Mouse (Mus musculus): ENCODE measurements around the gene Pgls. TPM values are rescaled to one million over a fixed set of nuclear protein-coding genes. Genes with fewer than 3 reads are reported as not detected.
A peak's percentile ranks its signal among the peaks of the same experiment; 100 is the strongest.

Pgls gene
- polyA plus RNA-seq, 1 experiment from 2014 or later, result 239 TPM

DNA sequence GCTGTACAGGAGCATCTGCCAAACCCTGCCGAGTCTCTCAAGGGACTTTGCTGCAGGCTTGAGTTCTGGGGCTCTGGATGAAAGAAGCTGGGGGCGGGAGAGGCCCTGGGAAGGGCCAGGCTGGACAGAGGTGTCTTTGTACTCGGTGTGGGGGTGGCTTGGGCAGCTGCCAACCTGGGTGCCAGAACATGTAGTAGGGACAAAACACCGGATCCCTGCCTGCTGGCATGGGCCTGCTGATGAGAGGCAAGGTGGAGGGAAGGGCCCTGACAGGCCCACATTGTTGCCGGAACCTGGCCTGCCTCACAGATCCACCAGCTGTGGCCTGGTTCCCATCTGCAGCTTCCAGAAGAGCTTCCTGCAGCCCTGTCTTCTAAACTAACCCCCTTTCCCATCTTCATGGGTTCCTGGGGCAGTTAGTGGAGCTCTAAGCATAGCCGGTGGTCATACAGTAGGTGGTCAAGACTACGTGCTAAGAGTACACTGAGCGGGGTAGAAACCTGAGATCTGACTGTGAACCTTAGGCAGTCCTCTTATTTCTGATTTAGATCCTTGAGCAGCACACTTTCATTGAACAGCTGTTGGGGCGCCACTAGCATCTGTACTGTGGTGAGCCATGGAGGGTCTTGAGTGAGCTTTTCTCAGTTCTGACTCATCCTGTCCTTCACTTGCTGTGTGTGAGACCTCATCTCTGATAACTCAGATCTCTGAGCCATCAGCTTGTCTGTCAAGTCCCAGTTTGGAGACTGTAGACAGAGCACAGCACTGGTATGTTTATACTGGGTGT is 18.9 kb upstream of the Pgls start:
- Histone ChIP-seq H3K27me3 (ENCODE audit: control insufficient read depth, insufficient read depth, low read length) (peaks cover 7% of the 10 kb centered on the region; the same call in 1 of the 2 replicates), H3K9ac (ENCODE audit: low read length) (no peak overlapping the region), H3K4me2 (ENCODE audit: low read depth, severe bottlenecking) (no peak overlapping the region), H3K4me1 (ENCODE audit: control insufficient read depth, insufficient read depth, low read length) (peaks cover 8% of the 10 kb centered on the region; the same call in 1 of the 2 replicates), H3K4me3 (ENCODE audit: low read depth, low read length) (no peak overlapping the region), H3K36me3 (ENCODE audit: control insufficient read depth, insufficient read depth, low read length) (no peaks in the 10 kb centered on the region), H3K27ac (replicated peaks; ENCODE audit: low read depth, low read length) (no peak overlapping the region), H3K9me3 (ENCODE audit: control insufficient read depth, low read length) (no peaks in the 10 kb centered on the region)
- ATAC-seq (ENCODE audit: insufficient number of reproducible peaks, low FRiP score, low TSS enrichment, low read depth) (no peak), DNase-seq (ENCODE audit: low spot score) (no peak)
- 87% methylated on average over 9 of the region's 9 CpGs for WGBS

GRCm38 (mm10) chr8:71574426-71574825 is 17.6 kb upstream of the Pgls start:
- Histone ChIP-seq H3K36me3 (ENCODE audit: control insufficient read depth, insufficient read depth, low read length) (no peaks in the 10 kb centered on the region), H3K9me3 (ENCODE audit: control insufficient read depth, low read length) (no peaks in the 10 kb centered on the region), H3K27me3 (ENCODE audit: control insufficient read depth, insufficient read depth, low read length) (no peaks in the 10 kb centered on the region), H3K9ac (ENCODE audit: low read length) (no peak overlapping the region), H3K4me2 (ENCODE audit: low read depth, severe bottlenecking) (no peak overlapping the region), H3K4me3 (ENCODE audit: low read depth, low read length) (no peak overlapping the region), H3K4me1 (ENCODE audit: control insufficient read depth, insufficient read depth, low read length) (0 out of 2 replicates have a peak, but pooled peaks cover 3% of the 10 kb centered on the region), H3K27ac (replicated peaks; ENCODE audit: low read depth, low read length) (no peak overlapping the region)
- ATAC-seq (ENCODE audit: insufficient number of reproducible peaks, low FRiP score, low TSS enrichment, low read depth), result no peak
- DNase-seq (ENCODE audit: low spot score), result no peak
- WGBS, result 76% methylated on average over 7 of the region's 7 CpGs

GRCm38 (mm10) chr8:71575020-71575419 is 17.0 kb upstream of the Pgls start:
- no peaks in the 10 kb centered on the region for H3K27me3 ChIP-seq (ENCODE audit: control insufficient read depth, insufficient read depth, low read length)
- H3K4me3 ChIP-seq (ENCODE audit: low read depth, low read length), result no peak overlapping the region
- WGBS, result 74% methylated on average over 1 of the region's 1 CpGs
- DNase-seq (ENCODE audit: low spot score) (no peak), ATAC-seq (ENCODE audit: insufficient number of reproducible peaks, low FRiP score, low TSS enrichment, low read depth) (no peak)
- no peaks in the 10 kb centered on the region for H3K36me3 ChIP-seq (ENCODE audit: control insufficient read depth, insufficient read depth, low read length)
- H3K27ac ChIP-seq (replicated peaks; ENCODE audit: low read depth, low read length), result no peak overlapping the region
- 0 out of 2 replicates have a peak, but pooled peaks cover 3% of the 10 kb centered on the region for H3K4me1 ChIP-seq (ENCODE audit: control insufficient read depth, insufficient read depth, low read length)
- no peak overlapping the region for H3K9ac ChIP-seq (ENCODE audit: low read length)
- H3K9me3 ChIP-seq (ENCODE audit: control insufficient read depth, low read length), result no peaks in the 10 kb centered on the region
- no peak overlapping the region for H3K4me2 ChIP-seq (ENCODE audit: low read depth, severe bottlenecking)

DNA sequence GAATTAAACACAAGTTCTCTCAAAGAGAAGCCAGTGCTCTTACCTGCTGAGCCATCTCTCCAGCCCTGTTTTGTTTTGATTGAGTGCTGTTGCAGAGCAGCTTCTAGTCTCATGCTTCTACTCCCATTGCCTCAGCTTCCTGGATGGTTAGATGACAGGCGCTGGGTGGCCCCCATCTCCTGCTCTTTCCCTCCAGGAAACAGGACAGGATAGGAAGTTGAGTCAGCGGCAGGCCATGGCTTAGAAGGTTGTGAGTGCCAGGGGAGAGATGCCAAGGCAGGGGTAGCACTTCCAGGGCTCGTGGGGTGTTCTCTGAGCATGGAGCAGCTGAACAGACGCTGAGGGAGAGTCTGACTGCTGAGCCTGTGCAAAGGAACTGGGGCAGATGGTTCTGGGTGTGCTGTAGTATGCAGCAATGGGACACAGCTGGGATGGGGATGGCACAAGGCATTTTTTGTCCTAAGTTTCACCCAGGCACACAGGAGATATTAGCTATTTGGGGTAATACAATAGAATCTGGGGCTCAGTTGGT is 14.1 kb upstream of the Pgls start:
- Histone ChIP-seq H3K27me3 (ENCODE audit: control insufficient read depth, insufficient read depth, low read length) (no peaks in the 10 kb centered on the region), H3K9ac (ENCODE audit: low read length) (no peak overlapping the region), H3K4me1 (ENCODE audit: control insufficient read depth, insufficient read depth, low read length) (no peaks in the 10 kb centered on the region), H3K4me3 (ENCODE audit: low read depth, low read length) (no peak overlapping the region), H3K36me3 (ENCODE audit: control insufficient read depth, insufficient read depth, low read length) (no peaks in the 10 kb centered on the region), H3K27ac (replicated peaks; ENCODE audit: low read depth, low read length) (no peak overlapping the region), H3K9me3 (ENCODE audit: control insufficient read depth, low read length) (no peaks in the 10 kb centered on the region), H3K4me2 (ENCODE audit: low read depth, severe bottlenecking) (no peak overlapping the region)
- ATAC-seq (ENCODE audit: insufficient number of reproducible peaks, low FRiP score, low TSS enrichment, low read depth) (no peak), DNase-seq (ENCODE audit: low spot score) (no peak)
- 80% methylated on average over 4 of the region's 4 CpGs for WGBS

- Histone ChIP-seq H3K4me1 (ENCODE audit: control insufficient read depth, insufficient read depth, low read length) (no peaks in the 10 kb centered on the region), H3K9ac (ENCODE audit: low read length) (no peak overlapping the region), H3K4me2 (ENCODE audit: low read depth, severe bottlenecking) (no peak overlapping the region), H3K9me3 (ENCODE audit: control insufficient read depth, low read length) (no peaks in the 10 kb centered on the region), H3K36me3 (ENCODE audit: control insufficient read depth, insufficient read depth, low read length) (no peaks in the 10 kb centered on the region), H3K27ac (replicated peaks; ENCODE audit: low read depth, low read length) (no peak overlapping the region), H3K27me3 (ENCODE audit: control insufficient read depth, insufficient read depth, low read length) (no peaks in the 10 kb centered on the region), H3K4me3 (ENCODE audit: low read depth, low read length) (no peak overlapping the region)
- no peak for ATAC-seq (ENCODE audit: insufficient number of reproducible peaks, low FRiP score, low TSS enrichment, low read depth)
- no peak for DNase-seq (ENCODE audit: low spot score)
- WGBS, result 61% methylated on average over 1 of the region's 1 CpGs
Measured at GRCm38 (mm10) chr8:71579009-71579408, 13.0 kb upstream of the Pgls start.

DNA sequence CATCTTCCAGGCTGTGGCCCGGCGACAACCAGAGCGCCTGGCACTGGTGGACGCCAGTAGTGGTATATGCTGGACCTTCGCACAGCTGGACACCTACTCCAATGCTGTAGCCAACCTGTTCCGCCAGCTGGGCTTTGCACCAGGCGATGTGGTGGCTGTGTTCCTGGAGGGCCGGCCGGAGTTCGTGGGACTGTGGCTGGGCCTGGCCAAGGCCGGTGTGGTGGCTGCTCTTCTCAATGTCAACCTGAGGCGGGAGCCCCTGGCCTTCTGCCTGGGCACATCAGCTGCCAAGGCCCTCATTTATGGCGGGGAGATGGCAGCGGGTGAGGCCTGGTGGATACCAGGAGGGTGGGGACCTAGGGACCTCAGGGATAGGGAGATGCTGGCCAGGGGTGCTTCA is 12.5 kb upstream of the Pgls start:
- WGBS, result 90% methylated on average over 14 of the region's 14 CpGs

GRCm38 (mm10) chr8:71580201-71580600 is 11.8 kb upstream of the Pgls start:
- H3K4me2 ChIP-seq (ENCODE audit: low read depth, severe bottlenecking), result no peak overlapping the region
- H3K27me3 ChIP-seq (ENCODE audit: control insufficient read depth, insufficient read depth, low read length), result no peaks in the 10 kb centered on the region
- 46% methylated on average over 9 of the region's 9 CpGs for WGBS
- no peak overlapping the region for H3K9ac ChIP-seq (ENCODE audit: low read length)
- no peaks in the 10 kb centered on the region for H3K36me3 ChIP-seq (ENCODE audit: control insufficient read depth, insufficient read depth, low read length)
- no peak for DNase-seq (ENCODE audit: low spot score)
- no peaks in the 10 kb centered on the region for H3K9me3 ChIP-seq (ENCODE audit: control insufficient read depth, low read length)
- no peak overlapping the region for H3K4me3 ChIP-seq (ENCODE audit: low read depth, low read length)
- no peaks in the 10 kb centered on the region for H3K4me1 ChIP-seq (ENCODE audit: control insufficient read depth, insufficient read depth, low read length)
- H3K27ac ChIP-seq (replicated peaks; ENCODE audit: low read depth, low read length), result no peak overlapping the region
- no peak for ATAC-seq (ENCODE audit: insufficient number of reproducible peaks, low FRiP score, low TSS enrichment, low read depth)

More for the DNA sequence above, 12.5 kb upstream of the Pgls start:
- no peak overlapping the region for H3K4me2 ChIP-seq (ENCODE audit: low read depth, severe bottlenecking)
- H3K27ac ChIP-seq (replicated peaks; ENCODE audit: low read depth, low read length), result no peak overlapping the region
- no peaks in the 10 kb centered on the region for H3K4me1 ChIP-seq (ENCODE audit: control insufficient read depth, insufficient read depth, low read length)
- H3K36me3 ChIP-seq (ENCODE audit: control insufficient read depth, insufficient read depth, low read length), result no peaks in the 10 kb centered on the region
- DNase-seq (ENCODE audit: low spot score) (no peak), ATAC-seq (ENCODE audit: insufficient number of reproducible peaks, low FRiP score, low TSS enrichment, low read depth) (no peak)
- no peak overlapping the region for H3K4me3 ChIP-seq (ENCODE audit: low read depth, low read length)
- H3K9ac ChIP-seq (ENCODE audit: low read length), result no peak overlapping the region
- no peaks in the 10 kb centered on the region for H3K27me3 ChIP-seq (ENCODE audit: control insufficient read depth, insufficient read depth, low read length)
- no peaks in the 10 kb centered on the region for H3K9me3 ChIP-seq (ENCODE audit: control insufficient read depth, low read length)

GRCm38 (mm10) chr8:71586891-71587290 is 5.1 kb upstream of the Pgls start:
- H3K4me2 ChIP-seq (ENCODE audit: low read depth, severe bottlenecking), result no peak overlapping the region
- no peaks in the 10 kb centered on the region for H3K9me3 ChIP-seq (ENCODE audit: control insufficient read depth, low read length)
- H3K27ac ChIP-seq (replicated peaks; ENCODE audit: low read depth, low read length), result no peak overlapping the region
- H3K27me3 ChIP-seq (ENCODE audit: control insufficient read depth, insufficient read depth, low read length), result no peaks in the 10 kb centered on the region
- H3K4me3 ChIP-seq (ENCODE audit: low read depth, low read length), result no peak overlapping the region
- no peak overlapping the region for H3K9ac ChIP-seq (ENCODE audit: low read length)
- no peaks in the 10 kb centered on the region for H3K4me1 ChIP-seq (ENCODE audit: control insufficient read depth, insufficient read depth, low read length)
- DNase-seq (ENCODE audit: low spot score) (peak; percentile 67), ATAC-seq (ENCODE audit: insufficient number of reproducible peaks, low FRiP score, low TSS enrichment, low read depth) (no peak)
- 72% methylated on average over 2 of the region's 2 CpGs for WGBS
- H3K36me3 ChIP-seq (ENCODE audit: control insufficient read depth, insufficient read depth, low read length), result no peaks in the 10 kb centered on the region

Data from limb, embryonic 11.5 days (tissue).